Mouse (Mus musculus) layer of hippocampus, postnatal 36 days (tissue): ENCODE measurements around the gene Eif4a3. TPM values are rescaled to one million over a fixed set of nuclear protein-coding genes. Genes with fewer than 3 reads are reported as not detected.

Source experiments
- DNase-seq, 2 experiments: peaks; one replicate each; pipeline ENCODE4 v3.0.0; 2022
- total RNA-seq, 2 experiments: library from RNA; stranded (reverse); gene quantifications; 2 replicates each; pipeline ENCODE4 v1.2.3; 2021

Gene Eif4a3
- total RNA-seq, 2 experiments from 2014 or later: 89.2 to 91.8 TPM

DNA sequence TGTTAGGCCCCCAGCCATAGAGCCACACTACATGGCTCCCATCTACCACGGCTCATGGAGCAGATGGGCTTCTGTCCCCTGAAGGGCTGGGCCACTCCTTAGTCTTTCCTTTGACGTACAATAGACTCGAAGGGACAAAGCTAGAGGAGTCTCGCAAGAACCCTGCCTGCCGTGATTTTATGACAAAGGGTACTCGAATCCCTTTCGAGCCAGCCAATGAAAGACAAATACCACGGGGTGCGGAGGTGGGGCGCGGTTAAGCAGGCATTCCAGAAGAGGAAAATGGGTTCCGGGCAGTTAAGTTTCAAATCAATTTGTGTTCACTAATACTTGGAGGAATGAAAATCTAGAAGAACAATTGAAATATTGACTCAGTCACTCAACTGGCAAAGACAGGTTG lies 60.4 kb downstream of the Eif4a3 start:
- no peak for DNase-seq

Other genes with a start within 250 kb of the Eif4a3 start
- 10 to 100 TPM; 57.3 to 59.4 TPM for gene Cbx4, start 213.9 kb downstream of the Eif4a3 start, total RNA-seq
- 10 to 100 TPM; 47.9 to 50.9 TPM for gene Tbc1d16, start 71.6 kb downstream of the Eif4a3 start, total RNA-seq
- gene Ccdc40, start 71.5 kb downstream of the Eif4a3 start, total RNA-seq: 1 to 10 TPM; 1.6 to 2.3 TPM
- 100 to 1,000 TPM; 294 to 299 TPM for gene Gaa, start 32.2 kb downstream of the Eif4a3 start, total RNA-seq
- gene Card14, start 7.7 kb upstream of the Eif4a3 start, total RNA-seq: 1 to 10 TPM in 1 of 2 experiments, under 1 TPM in 1; 0.52 to 1.2 TPM
- gene Sgsh, start 55.4 kb upstream of the Eif4a3 start, total RNA-seq: 1 to 10 TPM; 4.7 to 5.8 TPM
- gene Slc26a11, start 55.5 kb upstream of the Eif4a3 start, total RNA-seq: 1 to 10 TPM; 5.4 to 5.5 TPM
- 1 to 10 TPM; 3.4 to 4.0 TPM for gene Rnf213, start 93.0 kb upstream of the Eif4a3 start, total RNA-seq
- 10 to 100 TPM; 29.7 to 32.4 TPM for gene Endov, start 191.3 kb upstream of the Eif4a3 start, total RNA-seq
- 100 to 1,000 TPM; 452 to 470 TPM for gene Nptx1, start 247.7 kb upstream of the Eif4a3 start, total RNA-seq